Mouse (Mus musculus): Measurements from ENCODE around the gene Atp5g1.

- TF ChIP-seq CTCF (IDR thresholded peaks at IDR 0.05; ENCODE audit: borderline replicate concordance, insufficient read depth, low read length), result no peak
- TF ChIP-seq POLR2A (IDR thresholded peaks at IDR 0.05; ENCODE audit: low read depth, low read length), result no peak
Measured at GRCm38 (mm10) chr11:96047469-96048373, 27.7 kb downstream of the Atp5g1 start.
